Mouse (Mus musculus) hindlimb bud, embryonic 11.5 days (tissue): ENCODE results near the gene Ddx52.

Experiments
- DNase-seq: peaks from one replicate; pipeline ENCODE4 v3.0.0-alpha.2; 2012; ENCODE audit warnings: low read depth, low spot score; ENCODE audit errors: extremely low spot score

The Ddx52 gene

DNA sequence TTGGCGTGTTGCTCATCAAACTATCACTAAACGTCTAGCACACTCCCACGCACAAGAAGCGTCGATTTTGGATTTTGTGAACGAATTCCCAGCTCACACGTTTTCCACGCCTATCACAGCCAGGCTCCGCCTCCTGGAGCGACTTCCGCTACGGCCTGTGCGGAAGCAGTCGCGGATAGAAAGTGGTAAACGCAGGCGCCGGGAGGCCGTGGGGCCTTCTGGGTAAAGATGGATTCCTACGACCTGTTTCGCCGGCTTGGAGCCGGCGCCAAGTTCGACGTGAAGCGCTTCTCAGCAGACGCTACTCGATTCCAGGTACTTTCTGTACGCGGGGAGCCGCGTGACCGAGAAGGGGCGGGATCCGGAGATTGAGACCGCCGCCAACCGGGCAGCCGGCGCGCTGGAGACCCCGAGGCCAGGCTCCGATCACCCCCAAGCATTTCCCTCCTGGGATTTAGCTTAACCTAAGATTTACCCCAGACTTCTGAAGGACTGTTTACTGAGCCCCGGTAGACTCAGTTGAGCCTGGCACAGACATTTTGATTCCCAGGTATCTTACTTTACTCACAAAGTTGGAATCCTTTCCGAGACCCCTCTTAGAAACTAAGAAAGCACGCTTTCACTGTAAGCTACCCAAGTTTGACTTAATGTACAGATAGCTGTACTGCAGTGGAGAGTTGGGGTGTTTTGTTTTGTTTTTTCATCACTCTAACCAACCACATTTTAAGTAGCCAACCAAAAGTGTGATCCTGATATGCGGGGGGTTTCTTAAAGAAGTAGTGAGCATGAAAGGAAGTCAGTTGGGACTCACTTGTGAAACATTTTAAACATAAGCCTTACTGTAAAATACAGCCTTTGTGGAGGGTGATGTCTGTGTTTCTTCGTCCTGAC lies at the start of gene Ddx52:
TSS of gene Ddx52 (plus strand) at position 113 of the 891 bp plus-strand sequence.
- DNase-seq: peak; percentile 67

DNA sequence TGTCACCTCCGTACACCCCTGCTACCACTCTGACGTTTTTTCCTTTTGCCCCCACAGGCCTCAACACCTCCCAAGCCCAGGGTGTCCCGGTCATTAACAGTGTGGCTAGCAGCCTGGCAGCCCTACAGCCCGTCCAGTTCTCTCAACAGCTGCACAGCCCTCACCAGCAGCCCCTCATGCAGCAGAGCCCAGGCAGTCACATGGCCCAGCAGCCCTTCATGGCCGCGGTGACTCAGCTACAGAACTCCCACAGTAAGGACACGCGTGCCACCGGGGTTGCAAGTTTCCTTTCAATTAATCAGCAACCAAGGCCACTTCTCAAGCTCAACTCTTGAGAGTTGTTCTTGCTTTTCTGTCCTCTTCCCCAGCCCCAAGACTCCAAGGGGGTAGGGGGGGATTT lies 48.5 kb upstream of the Ddx52 start:
- no peak for DNase-seq

DNA sequence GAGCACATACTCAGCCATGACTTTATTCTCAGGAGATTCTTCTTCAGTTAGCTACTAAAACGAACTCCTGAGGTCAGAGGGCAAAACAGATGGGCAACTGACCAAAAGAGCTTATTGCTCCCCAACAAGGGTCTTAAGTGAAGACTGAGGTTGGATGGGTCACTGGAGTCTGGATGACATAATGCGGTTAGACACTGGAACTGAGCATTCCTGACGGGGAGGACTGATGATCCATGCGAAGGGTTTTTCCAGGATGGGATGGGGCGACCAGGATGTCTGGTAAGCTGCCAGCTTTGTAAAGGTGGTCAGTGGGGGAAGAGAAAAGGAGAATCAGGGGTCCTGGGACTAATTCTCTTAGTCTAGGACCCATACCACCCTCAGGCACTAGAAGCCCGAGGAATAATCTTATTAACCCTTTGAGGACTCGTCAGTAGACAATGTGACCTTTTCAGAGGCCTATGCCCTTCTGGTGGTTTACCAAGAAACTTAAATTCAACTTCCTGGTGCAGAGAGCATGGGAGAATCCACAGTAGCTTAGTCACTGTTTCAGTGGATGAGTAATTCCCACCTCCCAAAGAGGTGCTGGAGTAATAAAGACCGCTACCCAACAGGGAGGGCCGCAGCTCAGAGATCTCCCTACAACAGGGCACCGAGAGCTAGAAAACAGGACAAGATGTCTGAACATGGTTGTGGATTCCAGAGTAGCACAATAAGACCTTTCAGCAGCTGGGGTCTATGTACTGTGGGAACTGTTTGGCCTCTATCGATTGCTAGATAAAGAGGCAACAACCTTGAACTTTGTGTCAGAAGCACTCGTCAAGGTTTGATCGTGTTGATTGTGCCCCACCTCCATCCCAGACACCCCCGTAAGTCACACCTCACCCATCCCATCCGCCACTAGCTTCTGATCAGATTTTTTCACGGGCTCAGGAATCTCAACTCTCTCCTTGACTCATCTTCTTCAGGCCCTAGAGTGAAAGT lies 45.1 kb upstream of the Ddx52 start:
- no peak for DNase-seq

DNA sequence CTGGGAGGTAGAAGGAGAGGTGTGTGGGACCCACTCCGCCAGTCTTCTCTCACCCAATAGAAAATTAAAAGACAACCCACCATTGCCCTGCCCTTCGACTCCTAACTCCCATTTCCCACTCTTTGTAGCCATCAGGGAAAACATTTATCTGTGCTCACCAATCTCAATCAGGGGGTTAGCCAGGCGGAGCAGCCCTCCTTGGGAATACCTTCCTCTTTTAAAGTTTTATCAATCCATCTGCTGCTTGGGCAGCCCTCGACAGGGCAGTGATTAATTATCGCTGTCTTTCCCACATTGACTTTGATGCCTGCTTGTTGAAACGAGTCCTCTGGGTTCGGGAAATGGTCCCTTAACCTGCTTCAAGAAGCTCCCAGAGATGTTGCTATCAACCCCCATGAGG lies 44.3 kb upstream of the Ddx52 start:
- DNase-seq: no peak

DNA sequence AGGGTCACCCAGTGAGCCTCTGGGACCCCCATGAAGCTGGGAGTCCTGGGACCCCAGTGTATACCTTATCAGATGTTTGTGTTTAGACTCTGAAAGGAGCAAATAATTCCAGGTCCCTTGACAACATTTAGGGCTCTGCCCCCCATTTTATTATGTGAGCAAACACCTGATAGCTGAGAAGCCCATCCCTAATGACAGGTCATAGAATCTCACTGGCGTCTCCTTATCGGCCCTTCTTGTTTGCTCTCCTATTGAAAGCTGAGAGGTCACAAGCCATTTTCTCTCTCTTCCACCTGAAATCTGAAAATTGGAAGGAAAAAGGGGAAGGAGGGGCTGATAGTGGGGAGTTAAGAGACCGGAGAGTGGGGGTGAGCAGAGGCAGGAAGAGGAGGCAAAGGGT lies 39.0 kb upstream of the Ddx52 start:
- DNase-seq: no peak

DNA sequence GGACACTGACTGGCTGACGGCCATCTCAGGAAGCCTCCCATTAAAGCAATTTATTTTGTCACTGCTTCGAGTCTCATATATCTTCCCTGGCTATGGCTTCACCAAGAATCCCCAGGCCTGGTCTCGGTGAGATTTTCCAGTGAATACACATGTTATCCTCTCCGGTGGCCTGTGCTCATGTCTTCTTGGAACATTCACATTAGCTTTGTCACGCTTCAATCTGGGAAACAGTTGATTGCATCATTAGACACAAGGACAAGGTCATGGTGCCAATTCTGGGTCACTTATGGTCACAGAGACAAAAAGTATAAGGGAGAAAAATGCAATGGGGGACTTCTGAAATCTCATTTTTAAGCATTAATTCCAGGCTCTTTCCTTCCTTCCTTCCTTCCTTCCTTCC lies 36.1 kb upstream of the Ddx52 start:
- DNase-seq: no peak

DNA sequence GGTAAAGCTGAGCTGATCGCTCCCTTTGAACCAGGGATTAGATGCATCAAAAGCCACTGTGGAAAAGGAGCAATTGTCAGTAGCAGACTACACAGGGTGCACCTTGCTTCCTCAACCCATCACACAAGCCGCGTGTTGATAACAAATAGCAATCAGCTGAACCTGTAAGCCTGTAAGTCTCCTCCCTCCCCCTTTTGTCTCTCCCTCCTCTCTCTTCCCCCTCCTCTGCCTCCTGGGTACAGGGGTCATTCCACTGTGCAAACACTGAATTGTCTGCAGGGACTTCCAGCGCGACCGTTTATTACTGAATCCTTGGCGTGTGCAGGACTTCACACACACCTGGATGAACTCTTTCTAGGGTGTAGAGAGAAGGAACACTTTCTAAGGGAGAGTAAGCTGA lies 33.5 kb upstream of the Ddx52 start:
- no peak for DNase-seq

DNA sequence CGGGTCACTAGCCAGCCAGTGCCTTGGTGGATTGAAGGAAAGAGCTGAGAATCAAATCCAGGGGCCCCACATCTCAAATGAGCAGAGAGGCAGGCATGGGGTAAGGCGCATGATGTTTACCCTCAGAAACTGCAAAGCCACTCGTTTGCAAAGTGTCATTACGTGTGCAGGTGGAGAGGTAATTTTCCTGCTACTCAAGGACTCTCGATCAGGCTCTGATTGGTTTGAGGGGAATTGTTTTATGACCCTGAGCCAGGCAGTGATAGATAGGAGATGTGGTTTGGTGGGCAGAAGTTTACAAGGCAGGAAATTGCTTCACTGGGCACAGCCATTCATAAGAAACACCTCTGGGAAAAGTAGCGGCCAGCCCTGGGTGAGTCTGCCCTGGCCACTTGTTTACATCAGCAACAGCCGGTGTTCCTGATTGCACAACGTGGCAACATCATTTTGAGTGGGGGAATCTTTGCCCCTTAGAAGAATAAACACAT lies 28.0 kb upstream of the Ddx52 start:
- DNase-seq: no peak

DNA sequence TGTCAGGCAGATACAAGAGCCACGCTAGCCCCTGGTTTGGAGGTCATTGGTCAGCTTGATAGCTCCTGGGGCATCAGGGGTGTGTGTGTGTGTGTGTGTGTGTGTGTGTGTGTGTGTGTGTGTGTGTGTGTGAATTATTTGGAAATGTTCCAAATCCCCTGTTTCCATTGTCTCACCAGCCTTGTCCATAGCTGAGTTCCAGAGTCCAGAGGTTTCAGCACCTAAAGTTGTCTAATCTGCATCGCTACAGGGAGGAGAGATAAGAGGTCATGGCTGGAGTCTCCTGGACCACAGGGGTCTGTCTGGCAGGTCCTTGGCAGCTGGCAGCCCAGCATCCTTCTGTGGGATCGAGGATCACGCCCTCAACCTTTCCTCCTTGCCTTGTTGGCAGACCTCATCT lies 27.4 kb upstream of the Ddx52 start:
- no peak for DNase-seq

DNA sequence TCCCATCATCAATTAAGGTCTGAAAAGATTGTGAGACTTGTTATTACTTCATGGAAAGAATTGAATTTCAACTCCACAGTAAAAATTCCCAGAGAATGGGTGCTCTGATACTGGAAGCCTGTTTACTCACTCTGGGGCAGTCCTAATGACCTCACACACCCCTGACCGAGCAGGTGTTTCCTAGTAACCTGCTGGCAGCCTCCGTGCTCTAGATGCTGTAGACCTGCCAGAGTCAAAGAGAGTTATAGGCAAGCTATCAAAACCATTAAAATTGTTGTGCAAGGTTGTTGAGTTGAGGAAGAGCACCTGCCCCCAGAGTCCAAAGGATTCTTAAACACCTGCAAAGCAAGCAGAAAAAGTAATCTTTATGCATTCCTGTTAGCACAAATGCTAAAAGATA lies 19.3 kb upstream of the Ddx52 start:
- DNase-seq: no peak

DNA sequence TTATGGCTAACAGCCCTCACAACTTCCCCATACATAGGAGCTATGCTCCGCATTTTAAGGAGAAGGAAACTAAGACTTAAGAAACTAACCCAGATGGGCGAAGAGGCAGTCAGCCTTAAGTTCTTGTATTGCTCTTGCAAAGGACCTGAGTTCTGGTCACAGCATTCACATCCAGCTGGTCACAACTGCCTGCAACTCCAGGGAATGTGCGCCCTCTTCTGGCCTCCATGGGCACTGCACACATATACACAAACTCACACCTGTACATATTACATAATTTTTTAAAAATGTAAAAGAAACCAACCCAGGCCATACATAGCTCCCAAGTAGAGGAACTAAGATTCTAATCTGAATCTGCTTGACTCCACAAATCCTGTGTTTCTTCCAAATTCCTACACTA lies 14.8 kb upstream of the Ddx52 start:
- DNase-seq: no peak

DNA sequence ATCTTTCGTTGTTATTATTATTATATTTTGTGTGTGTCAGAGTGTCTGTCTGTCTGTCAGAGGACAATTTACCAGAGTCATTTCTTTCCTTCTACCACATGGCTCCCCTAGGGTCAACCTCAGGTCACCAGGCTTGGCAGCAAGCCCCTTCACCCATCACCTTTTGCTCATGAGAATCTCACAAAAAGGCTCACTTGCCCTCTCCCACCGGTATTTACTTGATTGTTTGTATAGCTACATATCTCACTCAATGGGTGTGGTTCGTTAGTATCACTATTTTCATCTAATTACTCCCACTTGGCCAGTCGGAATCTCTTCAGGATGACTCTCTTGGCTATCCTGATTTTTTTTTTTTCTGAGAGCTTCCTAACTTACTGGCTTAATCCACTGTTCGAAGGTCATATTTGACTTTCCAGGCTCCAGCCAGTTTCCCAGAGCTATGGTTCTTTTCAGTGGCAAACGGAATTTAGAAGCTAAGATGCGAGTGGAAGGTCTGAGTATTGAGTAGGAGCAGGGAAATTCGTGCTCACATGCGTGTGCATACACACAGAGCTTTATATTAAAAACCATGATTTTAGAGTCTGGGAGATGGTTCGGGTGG lies 9.3 kb upstream of the Ddx52 start:
- no peak for DNase-seq

DNA sequence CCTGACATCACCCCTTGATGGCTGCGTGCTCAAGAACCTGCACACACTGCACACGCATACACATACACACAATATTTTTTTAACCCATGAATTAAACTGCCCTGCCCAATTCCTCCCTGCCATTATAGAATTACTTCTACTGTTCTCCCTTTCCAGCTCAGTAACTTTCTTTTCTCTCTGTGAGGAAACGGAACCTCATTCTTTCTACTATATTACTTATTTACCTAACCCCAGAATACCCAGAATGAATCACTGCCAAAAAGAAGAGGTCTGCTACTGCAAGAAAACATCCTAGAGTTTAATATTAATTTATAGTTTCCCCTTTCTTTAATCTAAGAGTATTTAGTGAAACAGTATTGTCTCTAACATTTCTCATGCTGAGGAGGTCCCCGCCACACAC lies 8.5 kb upstream of the Ddx52 start:
- no peak for DNase-seq

DNA sequence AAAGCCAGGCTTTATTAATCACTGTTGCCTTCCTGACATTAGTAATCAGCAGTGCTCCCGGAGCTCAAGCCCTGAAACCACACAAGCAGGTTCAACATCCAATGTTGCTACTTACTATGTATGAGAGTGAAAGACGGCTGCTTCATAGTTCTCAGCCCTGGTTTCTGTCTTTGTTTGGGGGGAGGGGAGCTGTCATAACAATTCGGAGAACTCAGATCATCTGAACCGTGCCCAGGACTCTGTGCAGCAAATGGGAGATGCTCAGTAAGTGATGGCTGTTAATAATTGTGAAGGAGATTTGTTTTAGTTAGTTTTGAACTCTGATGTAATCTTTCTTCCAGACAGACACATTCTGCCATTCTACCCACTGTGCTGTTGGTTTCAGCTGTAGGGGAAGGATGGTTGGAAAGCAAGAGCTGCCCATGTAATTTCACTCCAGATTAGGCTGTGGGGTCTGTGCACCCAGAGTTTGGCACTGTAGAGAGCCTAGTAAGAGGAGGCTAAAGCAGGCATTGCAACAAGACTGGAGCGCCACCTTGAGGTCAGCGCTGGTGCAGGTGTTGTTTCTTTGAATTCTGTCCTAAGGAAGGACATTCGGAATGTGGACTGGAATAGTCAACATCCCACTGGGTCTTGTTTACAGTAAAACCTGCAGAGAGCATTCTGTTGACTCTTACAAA lies 5.7 kb upstream of the Ddx52 start:
- DNase-seq: peak; percentile 61

DNA sequence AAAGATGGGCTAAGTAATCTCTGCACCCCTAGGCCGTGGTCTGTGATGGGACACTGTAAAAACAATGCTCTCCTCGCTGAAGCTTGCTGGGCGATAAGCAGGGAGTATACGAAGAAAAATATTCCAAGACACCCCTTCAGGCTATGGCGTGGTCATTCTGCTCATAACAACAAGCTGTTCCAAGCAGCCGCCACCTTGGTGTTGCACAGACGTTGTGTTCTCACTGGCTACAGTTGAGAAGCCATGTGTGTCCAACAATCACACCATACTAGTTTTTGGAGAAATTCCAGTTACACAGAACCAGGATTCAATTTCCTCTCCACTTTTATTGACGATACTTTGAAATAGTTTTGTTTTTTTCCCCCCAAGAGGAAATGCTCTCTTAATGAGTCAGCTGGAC lies 3.3 kb upstream of the Ddx52 start:
- DNase-seq: no peak

DNA sequence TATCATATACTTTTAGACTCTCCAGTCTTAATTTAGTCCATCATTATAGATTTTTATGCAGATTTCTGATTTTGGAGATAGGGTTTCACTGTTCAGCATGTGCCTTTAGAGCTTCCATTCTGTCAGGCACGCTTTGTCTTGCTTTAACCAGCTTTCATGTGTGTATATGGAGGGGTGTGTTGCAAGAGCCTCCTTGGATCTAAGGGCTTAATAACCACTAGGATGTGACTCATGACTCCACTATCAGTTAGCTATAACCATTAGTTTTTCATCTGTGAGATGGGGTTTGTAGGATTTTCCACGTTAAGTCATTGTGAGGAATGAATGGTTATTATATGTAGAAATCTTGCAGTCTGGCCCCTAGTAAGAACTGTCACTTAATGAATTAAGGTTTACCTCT lies 15.0 kb downstream of the Ddx52 start:
- no peak for DNase-seq

DNA sequence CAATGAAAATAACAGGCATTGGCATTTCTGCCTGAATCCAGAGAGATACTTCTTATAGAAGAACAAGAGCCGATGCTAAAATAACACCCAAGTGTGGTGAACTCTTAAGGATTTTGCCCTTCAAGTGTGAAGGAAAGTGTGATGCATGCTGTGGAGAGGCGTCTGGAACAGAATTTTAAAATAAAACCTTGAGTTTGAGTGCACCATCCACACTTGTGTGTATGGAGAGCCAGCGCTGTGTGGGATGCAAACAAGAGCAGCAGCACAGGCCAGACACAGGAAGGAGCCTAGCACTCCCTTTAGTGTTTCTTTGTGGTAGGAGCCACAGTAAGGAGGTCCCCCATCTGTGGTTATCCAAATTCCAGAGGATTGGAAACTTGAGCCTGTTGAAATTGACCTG lies 20.1 kb downstream of the Ddx52 start:
- no peak for DNase-seq

DNA sequence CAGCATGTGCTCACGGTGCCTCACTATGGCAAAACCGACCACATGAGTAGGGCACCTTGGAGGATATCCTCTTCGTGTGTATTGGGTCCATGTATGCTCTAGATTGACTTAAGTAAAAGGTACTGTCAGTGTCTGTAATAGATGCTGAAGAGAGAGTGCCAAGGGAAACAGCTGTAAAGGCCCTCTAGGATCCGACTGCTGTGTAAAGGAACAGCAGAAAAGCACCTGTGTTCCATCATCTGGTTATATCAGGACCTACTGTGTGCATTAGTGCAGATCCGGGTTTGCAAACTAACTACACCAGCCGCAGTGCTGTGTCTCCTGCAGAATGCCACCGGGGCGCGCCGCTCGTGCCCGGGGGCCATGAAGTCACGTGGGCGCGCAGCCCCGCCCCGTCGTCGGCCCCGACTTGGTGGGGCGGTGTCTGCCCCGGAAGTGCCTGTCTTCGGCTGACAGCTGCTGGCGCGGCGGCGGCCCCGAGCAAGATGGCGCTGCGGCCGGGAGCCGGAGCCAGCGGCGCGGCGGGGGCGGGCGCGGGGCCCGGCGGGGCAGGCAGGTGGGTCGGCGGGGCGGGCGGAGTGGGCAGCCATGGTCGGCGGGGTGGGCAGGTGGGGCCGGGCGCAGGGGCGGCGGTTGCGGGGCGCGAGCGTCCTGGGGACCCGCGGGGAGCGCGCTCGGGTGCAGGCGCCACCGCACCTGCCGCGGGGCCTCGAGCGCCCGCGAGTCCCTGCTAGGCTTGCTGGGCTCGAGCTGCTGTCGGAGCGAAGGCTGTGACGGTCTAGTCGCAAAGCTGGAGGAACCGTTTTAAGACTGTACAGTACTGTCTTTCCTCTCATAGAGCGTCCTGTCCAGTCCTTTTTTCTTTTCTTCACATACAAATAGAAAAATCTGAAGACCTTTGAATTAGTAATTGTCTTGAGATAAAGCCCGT lies 22.4 kb downstream of the Ddx52 start, which contains the start of gene Synrg:
TSS of gene Synrg (plus strand) at position 438 of the 931 bp plus-strand sequence.
- DNase-seq: peak; percentile 28

DNA sequence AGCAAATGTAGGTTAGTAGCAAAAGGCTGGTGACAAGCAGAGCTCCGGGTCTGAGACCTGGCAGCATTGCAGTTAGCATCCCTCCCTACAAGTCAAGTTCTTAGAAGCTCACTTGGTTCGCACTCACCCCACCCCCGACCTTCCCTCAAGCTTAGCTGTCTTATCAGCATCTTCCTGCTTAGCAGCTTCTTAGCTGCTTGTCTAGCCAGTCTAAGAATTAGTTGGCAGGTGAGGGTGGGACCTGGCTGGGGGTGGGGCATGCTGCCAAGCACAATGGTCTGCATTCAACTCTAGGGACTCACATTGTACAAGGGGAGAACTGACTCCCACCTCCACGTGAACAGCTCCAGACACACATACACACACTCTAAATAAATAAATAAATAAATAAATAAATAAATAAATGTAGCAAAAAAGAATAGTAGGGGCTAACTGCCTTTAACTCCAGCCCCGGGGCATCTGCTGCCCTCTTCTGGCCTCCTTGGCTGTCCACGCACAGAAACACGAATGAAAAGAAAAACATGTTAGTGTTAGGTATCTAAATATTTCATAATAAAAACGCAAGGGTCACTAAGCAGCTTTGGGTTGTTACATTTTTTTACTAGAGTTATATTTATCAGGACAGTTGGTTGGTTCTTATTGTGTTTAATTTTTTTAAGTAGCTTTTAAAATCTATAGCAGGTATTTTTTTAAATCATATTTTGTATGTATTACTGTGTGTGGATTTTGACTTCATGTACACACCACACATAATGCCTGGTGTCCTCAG lies 25.8 kb downstream of the Ddx52 start:
- DNase-seq: no peak
